Mouse (Mus musculus): ENCODE measurements around the gene Gpd1.
"Not testable (repeated sequence)": the region's sequence is repeated elsewhere in the genome, so short reads cannot be mapped to it uniquely, and the experiment has no call there.

Gene Gpd1

DNA sequence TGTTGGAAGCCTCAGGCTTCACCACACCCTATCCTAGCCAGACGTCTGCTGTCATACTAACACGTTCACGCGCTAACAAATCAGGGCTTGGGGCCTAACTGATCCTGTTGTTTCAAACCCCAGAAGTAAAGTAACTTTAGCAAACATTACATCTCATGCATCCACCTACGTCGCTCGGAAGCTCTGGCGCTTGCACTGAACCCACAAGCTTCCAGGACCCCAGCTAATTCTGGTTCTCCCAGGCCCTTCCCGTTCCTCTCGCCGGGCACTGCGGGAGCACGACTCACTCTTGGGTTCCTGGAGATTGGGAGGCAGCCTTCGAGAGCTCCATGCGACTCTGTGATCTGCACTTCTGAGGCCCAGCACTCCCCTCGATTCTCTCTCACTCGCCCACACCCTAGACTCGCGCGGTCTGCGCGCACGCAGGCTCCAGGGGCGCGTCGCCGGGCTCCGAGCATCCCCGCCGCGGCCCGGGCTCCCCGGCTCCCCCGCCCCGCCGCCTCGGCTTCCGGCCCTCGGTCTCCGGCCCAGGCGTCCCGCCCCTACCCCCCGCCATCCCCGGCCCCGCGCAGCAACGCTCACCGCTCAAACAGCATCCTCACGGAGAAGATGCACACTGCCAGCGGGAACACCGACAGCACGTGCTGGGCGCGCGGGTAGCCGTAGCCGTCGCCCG is 54.4 kb downstream of the Gpd1 start:
- DNase-seq (ENCODE audit: low read depth, low spot score) = peak; percentile 29

DNA sequence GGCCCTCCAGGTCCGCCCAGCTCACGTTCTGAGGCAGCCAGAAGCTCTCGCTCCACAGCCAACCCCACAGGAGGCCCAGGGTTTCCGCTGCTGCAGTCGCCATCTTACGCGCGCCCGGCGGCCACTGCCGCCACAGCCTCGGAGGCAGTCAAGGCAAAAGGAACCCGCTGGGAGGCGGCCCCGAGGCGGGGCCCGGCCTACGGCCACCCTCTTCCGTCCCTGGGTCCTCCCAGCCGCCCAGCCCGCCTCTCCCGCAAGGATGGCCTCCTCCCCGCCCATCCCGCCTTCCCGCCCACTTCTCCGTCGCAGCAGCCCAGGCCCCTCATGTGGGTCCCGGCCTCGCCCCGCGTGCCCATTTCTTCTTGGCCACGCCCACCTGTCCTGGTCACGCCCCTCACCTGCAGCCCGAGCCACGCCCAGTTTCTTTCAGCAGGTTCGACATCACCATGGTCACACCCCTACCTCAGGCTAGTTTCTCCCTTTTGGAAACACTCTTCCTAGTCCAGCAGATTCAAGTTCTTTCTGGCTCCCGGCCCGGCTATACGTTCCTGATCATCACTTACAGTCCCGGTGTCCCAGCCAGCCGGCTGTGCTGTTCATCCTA is 55.1 kb downstream of the Gpd1 start:
- peak; percentile 68 for DNase-seq (ENCODE audit: low read depth, low spot score)

DNA sequence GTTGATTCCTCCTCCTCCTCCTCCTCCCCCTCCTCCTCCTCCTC is 55.4 kb downstream of the Gpd1 start, which contains the start of gene Cers5:
TSS of gene Cers5 (minus strand) at position 5 of the 44 bp plus-strand sequence.
- not testable (repeated sequence) for DNase-seq (ENCODE audit: low read depth, low spot score)

DNA sequence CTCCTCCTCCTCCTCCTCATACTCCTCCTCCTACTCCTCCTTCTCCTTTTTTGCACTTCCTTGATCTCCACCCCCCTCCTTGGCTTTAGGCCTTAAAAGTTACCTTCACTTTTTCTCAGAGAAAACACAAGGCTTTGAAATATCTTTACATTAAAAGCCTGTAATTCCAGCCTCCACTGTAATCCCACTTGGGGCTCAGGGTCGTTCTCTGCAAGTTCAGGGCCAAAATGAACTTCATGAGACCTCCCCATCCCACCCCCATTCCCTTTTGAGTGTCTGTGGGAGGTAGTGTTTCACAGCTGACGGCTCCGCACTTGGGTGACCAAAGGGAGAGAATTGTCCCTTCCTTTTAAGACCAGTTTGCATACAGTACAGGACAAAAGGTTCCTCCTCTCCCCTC is 55.6 kb downstream of the Gpd1 start:
- DNase-seq (ENCODE audit: low read depth, low spot score) = no peak

Measured in telencephalon, adult 2 months (tissue).